Mouse (Mus musculus): ENCODE measurements around the gene Pdlim5. TPM values are rescaled to one million over a fixed set of nuclear protein-coding genes. Genes with fewer than 3 reads are reported as not detected.
A peak's percentile ranks its signal among the peaks of the same experiment; 100 is the strongest.

The Pdlim5 gene
- polyA plus RNA-seq, 1 experiment from 2014 or later = 10.0 TPM

DNA sequence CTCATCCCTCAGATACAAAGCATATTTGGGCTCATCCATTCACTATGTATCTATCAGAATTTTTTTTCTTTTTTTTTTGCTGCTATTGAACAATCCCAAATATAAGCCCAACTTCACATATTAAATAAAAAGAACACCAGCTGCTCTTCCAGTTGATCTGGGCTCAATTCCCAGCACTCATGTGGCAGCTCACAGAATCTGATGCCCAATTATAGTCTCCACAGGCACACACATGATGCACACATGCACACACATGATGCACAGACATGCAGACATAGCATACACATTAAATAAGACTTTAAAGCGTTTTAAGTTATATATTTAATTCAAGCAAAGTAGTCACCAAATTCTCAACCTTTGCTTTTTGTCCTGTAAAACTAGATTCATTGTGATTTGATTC is 62.0 kb downstream of the Pdlim5 start:
- Histone ChIP-seq H3K4me2 (ENCODE audit: low read length) (no peak overlapping the region), H3K4me1 (replicated peaks; ENCODE audit: control insufficient read depth, insufficient read depth, low read length) (no peaks in the 10 kb centered on the region), H3K27me3 (replicated peaks; ENCODE audit: control insufficient read depth, insufficient read depth, low read length) (no peaks in the 10 kb centered on the region), H3K27ac (ENCODE audit: low read length) (no peak overlapping the region), H3K4me3 (replicated peaks; ENCODE audit: low read length) (no peak overlapping the region), H3K36me3 (ENCODE audit: control insufficient read depth, insufficient read depth) (no peaks in the 10 kb centered on the region), H3K9ac (replicated peaks; ENCODE audit: low read depth, low read length) (no peak overlapping the region), H3K9me3 (ENCODE audit: control insufficient read depth, low read length) (no peaks in the 10 kb centered on the region)
- no peak for ATAC-seq
- 81% methylated on average over 1 of the region's 1 CpGs for WGBS

DNA sequence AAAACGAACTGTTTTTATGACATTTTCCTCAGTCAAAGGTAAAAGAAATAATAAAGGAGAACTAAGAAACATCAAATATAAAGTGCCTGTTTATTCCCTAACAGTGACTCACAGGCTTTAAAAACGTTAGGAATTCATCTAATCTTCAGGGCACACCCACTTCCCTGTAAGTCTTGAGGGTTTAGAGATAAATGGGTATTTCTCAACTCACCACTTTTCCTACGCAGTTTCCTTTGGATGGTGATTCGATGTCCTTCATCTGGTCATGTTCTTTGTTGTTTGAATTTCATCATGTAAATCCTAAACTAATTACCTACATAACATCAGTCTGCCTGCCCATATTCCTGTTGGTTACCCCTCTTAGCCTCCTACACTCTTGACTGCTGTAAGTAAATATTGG is 62.8 kb downstream of the Pdlim5 start:
- no peak overlapping the region for H3K4me3 ChIP-seq (replicated peaks; ENCODE audit: low read length)
- H3K4me1 ChIP-seq (replicated peaks; ENCODE audit: control insufficient read depth, insufficient read depth, low read length) = no peaks in the 10 kb centered on the region
- no peaks in the 10 kb centered on the region for H3K36me3 ChIP-seq (ENCODE audit: control insufficient read depth, insufficient read depth)
- ATAC-seq = no peak
- no peak overlapping the region for H3K27ac ChIP-seq (ENCODE audit: low read length)
- H3K9me3 ChIP-seq (ENCODE audit: control insufficient read depth, low read length) = no peaks in the 10 kb centered on the region
- H3K4me2 ChIP-seq (ENCODE audit: low read length) = no peak overlapping the region
- no peak overlapping the region for H3K9ac ChIP-seq (replicated peaks; ENCODE audit: low read depth, low read length)
- no peaks in the 10 kb centered on the region for H3K27me3 ChIP-seq (replicated peaks; ENCODE audit: control insufficient read depth, insufficient read depth, low read length)
- WGBS = 67% methylated on average over 4 of the region's 4 CpGs

DNA sequence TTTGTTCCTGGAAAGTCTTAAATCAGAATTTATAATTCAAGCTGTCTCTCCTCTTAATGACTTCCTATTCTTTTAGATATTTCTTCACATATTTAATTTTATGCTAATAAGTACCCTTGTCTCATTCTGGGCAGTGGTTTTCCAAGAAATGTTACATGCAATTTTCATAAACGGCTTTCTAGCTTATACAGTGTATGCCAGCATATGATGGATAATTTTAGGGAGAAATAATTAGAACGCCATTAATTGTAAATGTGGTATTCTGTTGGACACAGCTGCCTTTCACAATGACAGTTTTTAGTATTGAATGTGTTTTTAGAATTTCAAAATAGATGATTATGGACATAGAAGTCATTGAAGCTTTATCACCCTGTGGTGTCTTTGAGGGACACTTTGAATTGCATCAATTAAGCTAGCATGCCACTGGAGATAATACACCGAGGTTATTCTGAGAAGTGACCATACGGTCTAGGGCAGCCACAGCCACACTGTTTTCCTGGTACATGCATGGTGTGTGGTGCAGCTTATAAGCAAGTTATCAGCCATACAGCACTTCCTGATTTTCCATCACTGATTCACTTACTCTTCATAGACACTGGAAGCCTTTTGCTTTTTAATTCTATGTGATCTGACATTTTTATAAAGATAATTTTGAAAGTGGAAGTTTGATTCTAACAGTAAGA is 63.5 kb downstream of the Pdlim5 start:
- ATAC-seq = peak; percentile 54
- Histone ChIP-seq H3K27me3 (replicated peaks; ENCODE audit: control insufficient read depth, insufficient read depth, low read length) (no peaks in the 10 kb centered on the region), H3K4me3 (replicated peaks; ENCODE audit: low read length) (no peak overlapping the region), H3K9ac (replicated peaks; ENCODE audit: low read depth, low read length) (no peak overlapping the region), H3K27ac (ENCODE audit: low read length) (no peak overlapping the region), H3K4me1 (replicated peaks; ENCODE audit: control insufficient read depth, insufficient read depth, low read length) (no peaks in the 10 kb centered on the region), H3K4me2 (ENCODE audit: low read length) (no peak overlapping the region), H3K36me3 (ENCODE audit: control insufficient read depth, insufficient read depth) (no peaks in the 10 kb centered on the region), H3K9me3 (ENCODE audit: control insufficient read depth, low read length) (no peaks in the 10 kb centered on the region)
- 58% methylated on average over 4 of the region's 4 CpGs for WGBS

DNA sequence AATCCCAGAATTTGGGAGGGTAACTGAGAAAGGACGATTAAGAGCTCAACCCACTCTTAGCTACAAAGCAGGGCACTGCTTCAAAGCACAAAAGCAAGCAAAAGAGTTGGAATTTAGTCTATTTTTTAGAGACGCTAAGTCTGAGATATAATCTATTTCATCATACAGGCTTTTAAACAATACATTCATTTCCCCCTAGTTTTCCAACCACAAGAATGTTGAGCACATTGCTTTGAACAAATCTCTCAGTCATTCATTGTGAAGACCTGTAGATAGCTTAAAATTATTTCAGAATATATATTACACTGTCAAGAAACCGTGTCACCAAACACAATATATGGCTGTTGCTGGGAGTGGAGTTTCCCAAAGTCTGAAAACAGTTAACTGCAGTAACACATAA is 65.1 kb downstream of the Pdlim5 start:
- no peak overlapping the region for H3K9ac ChIP-seq (replicated peaks; ENCODE audit: low read depth, low read length)
- H3K4me1 ChIP-seq (replicated peaks; ENCODE audit: control insufficient read depth, insufficient read depth, low read length) = no peaks in the 10 kb centered on the region
- H3K27me3 ChIP-seq (replicated peaks; ENCODE audit: control insufficient read depth, insufficient read depth, low read length) = no peaks in the 10 kb centered on the region
- no peak for ATAC-seq
- no peak overlapping the region for H3K27ac ChIP-seq (ENCODE audit: low read length)
- no peak overlapping the region for H3K4me2 ChIP-seq (ENCODE audit: low read length)
- H3K36me3 ChIP-seq (ENCODE audit: control insufficient read depth, insufficient read depth) = no peaks in the 10 kb centered on the region
- H3K9me3 ChIP-seq (ENCODE audit: control insufficient read depth, low read length) = no peaks in the 10 kb centered on the region
- no peak overlapping the region for H3K4me3 ChIP-seq (replicated peaks; ENCODE audit: low read length)
- 77% methylated on average over 3 of the region's 3 CpGs for WGBS

DNA sequence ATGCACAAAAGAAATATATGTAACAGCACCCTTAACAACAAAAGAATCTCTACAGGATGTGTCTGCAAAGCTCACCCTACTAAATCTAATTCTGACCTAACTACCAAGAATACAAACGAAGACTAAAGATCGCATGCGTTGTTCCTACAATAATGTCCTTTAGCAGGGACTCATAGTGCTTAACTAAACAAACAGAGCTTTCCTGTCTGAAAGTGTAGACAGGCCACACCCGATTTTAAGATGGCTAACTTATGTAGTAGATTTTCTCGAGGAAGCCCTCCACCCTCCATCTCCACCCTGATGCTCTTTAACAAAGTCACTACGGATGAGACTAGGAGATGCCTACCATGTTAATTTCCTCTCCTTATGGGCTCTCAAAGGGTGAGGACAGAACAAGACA is 71.9 kb downstream of the Pdlim5 start:
- Histone ChIP-seq H3K4me3 (replicated peaks; ENCODE audit: low read length) (no peak overlapping the region), H3K27me3 (replicated peaks; ENCODE audit: control insufficient read depth, insufficient read depth, low read length) (no peaks in the 10 kb centered on the region), H3K4me2 (ENCODE audit: low read length) (no peak overlapping the region), H3K36me3 (ENCODE audit: control insufficient read depth, insufficient read depth) (no peaks in the 10 kb centered on the region), H3K27ac (ENCODE audit: low read length) (no peak overlapping the region), H3K9ac (replicated peaks; ENCODE audit: low read depth, low read length) (no peak overlapping the region), H3K9me3 (ENCODE audit: control insufficient read depth, low read length) (no peaks in the 10 kb centered on the region), H3K4me1 (replicated peaks; ENCODE audit: control insufficient read depth, insufficient read depth, low read length) (no peaks in the 10 kb centered on the region)
- WGBS = 86% methylated on average over 6 of the region's 6 CpGs
- no peak for ATAC-seq

DNA sequence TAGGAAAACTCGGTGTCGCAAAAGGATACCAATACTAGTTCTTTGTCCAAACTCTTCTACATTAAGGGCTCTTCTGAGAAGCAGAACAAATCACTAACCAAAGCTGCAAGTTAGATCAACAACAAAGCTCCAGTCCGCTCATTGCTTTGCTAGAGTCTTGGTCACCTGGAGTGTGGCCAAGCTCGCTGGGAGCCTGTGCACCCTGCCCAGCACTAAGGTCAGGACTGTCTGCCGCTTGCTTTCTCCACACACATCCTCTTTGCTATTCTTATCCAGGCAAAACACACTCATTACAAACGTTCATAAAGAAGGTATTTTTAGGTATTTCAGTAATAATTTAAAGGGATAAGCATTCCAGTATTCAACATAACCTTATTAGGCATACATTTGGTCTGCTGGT is 73.6 kb downstream of the Pdlim5 start:
- Histone ChIP-seq H3K4me1 (replicated peaks; ENCODE audit: control insufficient read depth, insufficient read depth, low read length) (peaks cover 3% of the 10 kb centered on the region; the same call in 1 of the 2 replicates), H3K9ac (replicated peaks; ENCODE audit: low read depth, low read length) (no peak overlapping the region), H3K27me3 (replicated peaks; ENCODE audit: control insufficient read depth, insufficient read depth, low read length) (no peaks in the 10 kb centered on the region), H3K4me3 (replicated peaks; ENCODE audit: low read length) (no peak overlapping the region), H3K4me2 (ENCODE audit: low read length) (no peak overlapping the region), H3K36me3 (ENCODE audit: control insufficient read depth, insufficient read depth) (no peaks in the 10 kb centered on the region), H3K9me3 (ENCODE audit: control insufficient read depth, low read length) (no peaks in the 10 kb centered on the region), H3K27ac (ENCODE audit: low read length) (no peak overlapping the region)
- WGBS = 66% methylated on average over 6 of the region's 6 CpGs
- ATAC-seq = no peak

DNA sequence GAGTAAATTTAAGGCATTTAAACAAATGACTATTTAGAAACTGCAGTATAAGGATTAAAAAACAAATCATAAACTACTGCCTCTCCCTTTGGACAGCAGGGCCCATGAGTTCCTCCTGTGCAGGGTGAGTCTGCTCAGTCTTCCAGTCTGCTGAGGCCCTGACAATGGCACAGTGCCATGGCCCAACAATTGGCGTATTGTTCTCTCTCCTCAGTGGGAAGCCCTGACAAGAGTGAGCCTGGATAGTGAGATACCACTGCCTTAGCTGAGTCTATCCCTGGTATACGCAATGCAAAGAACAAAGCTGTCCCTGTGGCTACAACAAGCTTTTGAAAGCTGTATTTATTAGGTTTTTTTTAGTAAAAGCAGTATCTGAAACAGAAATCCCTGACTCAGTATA is 77.3 kb downstream of the Pdlim5 start:
- Histone ChIP-seq H3K9ac (replicated peaks; ENCODE audit: low read depth, low read length) (no peak overlapping the region), H3K4me2 (ENCODE audit: low read length) (no peak overlapping the region), H3K4me1 (replicated peaks; ENCODE audit: control insufficient read depth, insufficient read depth, low read length) (peaks cover 3% of the 10 kb centered on the region; the same call in 1 of the 2 replicates), H3K36me3 (ENCODE audit: control insufficient read depth, insufficient read depth) (no peaks in the 10 kb centered on the region), H3K27me3 (replicated peaks; ENCODE audit: control insufficient read depth, insufficient read depth, low read length) (no peaks in the 10 kb centered on the region), H3K4me3 (replicated peaks; ENCODE audit: low read length) (no peak overlapping the region), H3K27ac (ENCODE audit: low read length) (no peak overlapping the region), H3K9me3 (ENCODE audit: control insufficient read depth, low read length) (no peaks in the 10 kb centered on the region)
- ATAC-seq = peak; percentile 93
- 6% methylated on average over 2 of the region's 2 CpGs for WGBS

DNA sequence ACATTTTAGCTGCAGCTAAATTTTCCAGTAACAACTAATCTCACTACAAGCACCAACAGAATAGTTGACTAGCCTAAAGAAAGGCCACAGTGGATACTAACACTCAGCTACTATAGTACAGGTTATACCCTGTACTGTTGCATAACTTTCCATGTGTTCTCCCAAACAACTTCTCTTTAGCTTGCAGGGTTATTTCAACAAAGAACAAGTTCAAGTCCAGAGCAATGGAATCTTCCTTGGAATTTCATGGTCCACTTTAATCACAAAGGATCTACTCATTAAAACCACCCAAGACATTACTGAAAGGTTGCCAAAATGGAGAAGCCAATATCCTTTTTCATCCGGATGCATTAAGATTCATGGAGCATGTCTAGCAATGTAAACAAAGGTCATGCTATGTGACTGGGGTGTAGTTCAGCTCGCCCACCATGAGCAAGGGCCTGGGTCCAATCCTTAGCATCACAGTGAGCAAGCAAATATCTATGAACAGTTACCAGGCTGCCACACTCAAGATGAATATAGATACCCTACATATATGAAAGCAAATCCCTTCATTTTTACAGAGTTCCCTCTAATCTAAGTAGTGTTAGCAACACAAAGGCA is 79.3 kb downstream of the Pdlim5 start:
- H3K4me1 ChIP-seq (replicated peaks; ENCODE audit: control insufficient read depth, insufficient read depth, low read length) = peaks cover 3% of the 10 kb centered on the region; the same call in 1 of the 2 replicates
- no peak overlapping the region for H3K4me2 ChIP-seq (ENCODE audit: low read length)
- no peak for ATAC-seq
- H3K27ac ChIP-seq (ENCODE audit: low read length) = no peak overlapping the region
- H3K9ac ChIP-seq (replicated peaks; ENCODE audit: low read depth, low read length) = no peak overlapping the region
- H3K27me3 ChIP-seq (replicated peaks; ENCODE audit: control insufficient read depth, insufficient read depth, low read length) = no peaks in the 10 kb centered on the region
- no peaks in the 10 kb centered on the region for H3K9me3 ChIP-seq (ENCODE audit: control insufficient read depth, low read length)
- no peaks in the 10 kb centered on the region for H3K36me3 ChIP-seq (ENCODE audit: control insufficient read depth, insufficient read depth)
- 31% methylated on average over 2 of the region's 2 CpGs for WGBS
- no peak overlapping the region for H3K4me3 ChIP-seq (replicated peaks; ENCODE audit: low read length)

DNA sequence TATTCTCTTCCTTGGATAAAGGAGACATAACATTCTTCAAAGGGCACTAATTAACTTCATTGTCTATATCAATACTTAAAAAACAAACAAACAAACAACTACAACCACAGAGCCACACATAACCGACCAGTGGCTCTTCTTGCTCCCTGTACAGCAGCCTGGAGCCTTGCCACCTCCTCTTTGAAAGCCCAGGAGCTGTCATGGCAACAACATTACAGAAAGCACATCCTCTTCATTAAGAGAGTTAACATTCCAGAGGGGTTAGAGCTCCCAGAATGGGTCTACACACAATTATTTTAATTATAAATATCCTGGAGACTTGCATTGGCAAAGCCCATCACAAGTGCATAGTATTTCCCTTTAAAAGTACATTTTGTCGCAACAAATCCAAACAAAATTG is 84.4 kb downstream of the Pdlim5 start:
- Histone ChIP-seq H3K36me3 (ENCODE audit: control insufficient read depth, insufficient read depth) (no peaks in the 10 kb centered on the region), H3K27ac (ENCODE audit: low read length) (no peak overlapping the region), H3K4me1 (replicated peaks; ENCODE audit: control insufficient read depth, insufficient read depth, low read length) (0 out of 2 replicates have a peak, but pooled peaks cover 3% of the 10 kb centered on the region), H3K4me3 (replicated peaks; ENCODE audit: low read length) (no peak overlapping the region), H3K4me2 (ENCODE audit: low read length) (no peak overlapping the region), H3K27me3 (replicated peaks; ENCODE audit: control insufficient read depth, insufficient read depth, low read length) (no peaks in the 10 kb centered on the region), H3K9ac (replicated peaks; ENCODE audit: low read depth, low read length) (no peak overlapping the region), H3K9me3 (ENCODE audit: control insufficient read depth, low read length) (no peaks in the 10 kb centered on the region)
- WGBS = 13% methylated on average over 2 of the region's 2 CpGs
- peak; percentile 81 for ATAC-seq
